Mouse (Mus musculus) hindbrain, postnatal 0 days (tissue): ENCODE results near the gene Tbc1d14. TPM values are rescaled to one million over a fixed set of nuclear protein-coding genes. Genes with fewer than 3 reads are reported as not detected.

Experiments
- ATAC-seq: fragments of 200-750 bp; cut with Nextera tagmentation; 2 replicates; pipeline ENCODE4 v1.8.0; 2017; ENCODE audit warnings: mild to moderate bottlenecking, moderate TSS enrichment, moderate library complexity
- DNase-seq: peaks from one replicate; pipeline ENCODE4 v3.0.0-alpha.2; 2015; ENCODE audit warnings: low spot score
- H3K27ac ChIP-seq: fragments of 300-500 bp; sonication (generic); 2 replicates; pipeline ENCODE4 v1.5.1; 2014; ENCODE audit warnings: mild to moderate bottlenecking
- H3K27me3 ChIP-seq: fragments of 300-500 bp; sonication (generic); 2 replicates; pipeline ENCODE4 v1.6.1; 2014; ENCODE audit warnings: low read length, mixed read lengths; ENCODE audit not compliant: insufficient read depth
- H3K36me3 ChIP-seq: fragments of 300-500 bp; sonication (generic); 2 replicates; pipeline ENCODE4 v1.6.1; 2014; ENCODE audit warnings: low read length, mixed read lengths; ENCODE audit not compliant: insufficient read depth
- H3K4me1 ChIP-seq: fragments of 300-500 bp; sonication (generic); 2 replicates; pipeline ENCODE4 v1.6.1; 2014; ENCODE audit warnings: antibody characterized with exemption, low read length, mixed read lengths; ENCODE audit not compliant: insufficient read depth
- H3K4me2 ChIP-seq: fragments of 300-500 bp; sonication (generic); 2 replicates; pipeline ENCODE4 v1.6.1; 2014; ENCODE audit warnings: low read depth, mild to moderate bottlenecking, low read length, moderate library complexity, mixed read lengths
- H3K4me3 ChIP-seq: fragments of 300-500 bp; sonication (generic); 2 replicates; pipeline ENCODE4 v1.5.1; 2014; ENCODE audit warnings: low read length
- H3K9ac ChIP-seq: fragments of 300-500 bp; sonication (generic); replicated peaks from 2 replicates; pipeline ENCODE4 v1.6.1; 2014; ENCODE audit warnings: mild to moderate bottlenecking, low read length, moderate library complexity, mixed read lengths
- H3K9me3 ChIP-seq: fragments of 300-500 bp; sonication (generic); 2 replicates; pipeline ENCODE4 v1.6.1; 2016; ENCODE audit warnings: low read length, mixed read lengths
- CTCF ChIP-seq: IDR thresholded peaks from 2 replicates; pipeline ENCODE4 v1.5.1; 2016; ENCODE audit warnings: antibody characterized with exemption, control low read depth, low read depth
- WGBS: fragments of 180-500 bp; shearing (Covaris S2); extraction: QIAGEN DNeasy Blood & Tissue Kit; methylation state at CpG from one replicate; pipeline ENCODE4 v1.1.7; 2014; 5-methylcytosine and 5-hydroxymethylcytosine counted together
- polyA plus RNA-seq: library from polyadenylated mRNA; unstranded; fragments of >200 nt; fragmentation: Nextera tagmentation; extraction: Ambion mirVana; gene quantifications from 2 replicates; pipeline ENCODE4 v1.2.1, GENCODE M21; 2015
- total RNA-seq: library from RNA; depleted of rRNA; stranded (reverse); fragments of >200 nt; gene quantifications from 2 replicates; pipeline ENCODE4 v1.2.3, GENCODE M21; 2014

The Tbc1d14 gene
- total and polyA plus RNA-seq, 2 experiments from 2014 or later, result 22.9 to 46.4 TPM

GRCm38 (mm10) chr5:36474283-36474682, 118.8 kb downstream of the Tbc1d14 start:
- Histone ChIP-seq H3K9me3 (no peaks in the 10 kb centered on the region), H3K4me3 (no peak overlapping the region), H3K4me1 (no peaks in the 10 kb centered on the region), H3K9ac (no peak overlapping the region), H3K36me3 (peaks cover 34% of the 10 kb centered on the region), H3K4me2 (no peak overlapping the region), H3K27ac (no peak overlapping the region), H3K27me3 (no peaks in the 10 kb centered on the region)
- TF ChIP-seq CTCF, result peak; percentile 83
- ATAC-seq (peak; percentile 64; the same call in 1 of the 2 replicates), DNase-seq (peak; percentile 83)
- 81% methylated on average over 5 of the region's 5 CpGs for WGBS

- WGBS, result 84% methylated on average over 4 of the region's 4 CpGs
- ATAC-seq, result no peak
- H3K36me3 ChIP-seq, result peaks cover 34% of the 10 kb centered on the region
These were observed 120.0 kb downstream of the Tbc1d14 start for GRCm38 (mm10) chr5:36472876-36473655.

DNA sequence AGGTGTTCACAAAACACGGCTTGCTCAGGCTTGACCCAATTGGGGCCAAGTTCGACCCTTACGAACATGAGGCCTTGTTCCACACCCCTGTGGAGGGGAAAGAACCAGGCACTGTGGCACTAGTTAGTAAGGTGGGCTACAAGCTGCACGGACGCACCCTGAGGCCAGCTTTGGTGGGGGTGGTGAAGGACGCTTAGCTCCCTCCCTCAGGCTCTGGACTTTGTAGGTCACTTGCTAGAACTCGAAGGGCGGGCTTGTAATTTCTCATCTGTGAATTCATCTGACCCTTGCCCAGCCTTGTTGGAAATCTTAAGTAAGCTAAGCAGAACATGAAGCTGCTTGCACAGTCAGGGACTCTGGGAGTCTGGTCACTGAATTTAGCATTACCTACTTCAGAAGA, 121.9 kb downstream of the Tbc1d14 start:
- no peak overlapping the region for H3K9ac ChIP-seq
- WGBS, result 95% methylated on average over 8 of the region's 8 CpGs
- no peak overlapping the region for H3K4me3 ChIP-seq
- no peak overlapping the region for H3K27ac ChIP-seq
- H3K4me1 ChIP-seq, result no peaks in the 10 kb centered on the region
- ATAC-seq (no peak), DNase-seq (no peak)
- no peak overlapping the region for H3K4me2 ChIP-seq
- H3K27me3 ChIP-seq, result no peaks in the 10 kb centered on the region
- H3K9me3 ChIP-seq, result no peaks in the 10 kb centered on the region
- H3K36me3 ChIP-seq, result peaks cover 34% of the 10 kb centered on the region
- TF ChIP-seq CTCF, result no peak

More at GRCm38 (mm10) chr5:36472876-36473655, 120.0 kb downstream of the Tbc1d14 start:
- no peak overlapping the region for H3K4me3 ChIP-seq
- no peak overlapping the region for H3K4me2 ChIP-seq
- no peak for TF ChIP-seq CTCF
- H3K27ac ChIP-seq, result no peak overlapping the region
- no peak for DNase-seq
- no peaks in the 10 kb centered on the region for H3K27me3 ChIP-seq
- no peak overlapping the region for H3K9ac ChIP-seq
- H3K4me1 ChIP-seq, result no peaks in the 10 kb centered on the region
- no peaks in the 10 kb centered on the region for H3K9me3 ChIP-seq

- H3K4me1 ChIP-seq, result no peaks in the 10 kb centered on the region; the same call in 1 of the 2 replicates
- ATAC-seq (no peak), DNase-seq (no peak)
- no peaks in the 10 kb centered on the region for H3K27me3 ChIP-seq
- no peaks in the 10 kb centered on the region for H3K9me3 ChIP-seq
- TF ChIP-seq CTCF, result no peak
- H3K9ac ChIP-seq, result peak overlapping the region; percentile 60
- 37% methylated on average over 8 of the region's 8 CpGs for WGBS
- peak overlapping the region; percentile 79 for H3K4me2 ChIP-seq
- H3K4me3 ChIP-seq, result peak overlapping the region; percentile 67
- peaks cover 14% of the 10 kb centered on the region for H3K36me3 ChIP-seq
- no peak overlapping the region for H3K27ac ChIP-seq
These were observed 127.2 kb downstream of the Tbc1d14 start for GRCm38 (mm10) chr5:36465889-36466288.

- peak within 1 kb of the TSS; percentile 67 for H3K4me3 ChIP-seq
- peak within 1 kb of the TSS; percentile 79 for H3K4me2 ChIP-seq
- H3K4me1 ChIP-seq, result no peaks in the 10 kb centered on the region; the same call in 1 of the 2 replicates
- peak within 1 kb of the TSS; percentile 77 for H3K27ac ChIP-seq
- peak; percentile 99 for DNase-seq
- peak; percentile 96 for ATAC-seq
- H3K9ac ChIP-seq, result peak within 1 kb of the TSS; percentile 60
- H3K9me3 ChIP-seq, result no peaks in the 10 kb centered on the region
- TF ChIP-seq CTCF, result no peak; the same call in 1 of the 2 replicates
- peaks cover 5% of the 10 kb centered on the region; the same call in 1 of the 2 replicates for H3K36me3 ChIP-seq
- no peaks in the 10 kb centered on the region for H3K27me3 ChIP-seq
- under 1% methylated on average over 68 of the region's 68 CpGs for WGBS
These were observed 128.1 kb downstream of the Tbc1d14 start, which contains the start of gene Grpel1 for GRCm38 (mm10) chr5:36464709-36465661. Grpel1 (plus strand) TSS chr5:36464998.

GRCm38 (mm10) chr5:36463391-36463790, 129.7 kb downstream of the Tbc1d14 start:
- Histone ChIP-seq H3K27ac (no peak overlapping the region), H3K36me3 (no peaks in the 10 kb centered on the region), H3K4me1 (no peaks in the 10 kb centered on the region; the same call in 1 of the 2 replicates), H3K4me3 (no peak overlapping the region), H3K27me3 (no peaks in the 10 kb centered on the region), H3K9me3 (no peaks in the 10 kb centered on the region), H3K9ac (no peak overlapping the region), H3K4me2 (no peak overlapping the region)
- no peak for DNase-seq
- WGBS, result 25% methylated on average over 5 of the region's 5 CpGs
- TF ChIP-seq CTCF, result no peak
- ATAC-seq, result no peak
